Mouse (Mus musculus) left cerebral cortex, adult 2 months (tissue): ENCODE measurements at regions not wholly inside any gene's neighbourhood (a gene's known extent, or its start where the extent isn't known, plus 50 kb on each side); places are given as distances from the start of the nearest gene placed in this dataset.

Experiments used
- DNase-seq, 2 experiments: peaks; one replicate each; pipeline ENCODE4 v3.0.0; 2021 to 2022; ENCODE audit warnings: low spot score in 2 of 2, mixed read lengths in 1 of 2; ENCODE audit errors: extremely low spot score in 1 of 2
- H3K27ac ChIP-seq: fragments of 200-600 bp; 2 replicates; pipeline ENCODE4 v1.8.1; 2022
- H3K4me3 ChIP-seq: fragments of 200-600 bp; 2 replicates; pipeline ENCODE4 v1.8.1; 2022
- CTCF ChIP-seq: fragments of 200-600 bp; IDR thresholded peaks from 2 replicates; pipeline ENCODE4 v1.8.1; 2022; ENCODE audit warnings: antibody characterized with exemption, mild to moderate bottlenecking, moderate library complexity
- intact Hi-C: fragments of 180-260 bp; cut with DNase I; formaldehyde crosslinking; loops from one replicate; pipeline ENCODE4 v1.15.1; 2025

DNA sequence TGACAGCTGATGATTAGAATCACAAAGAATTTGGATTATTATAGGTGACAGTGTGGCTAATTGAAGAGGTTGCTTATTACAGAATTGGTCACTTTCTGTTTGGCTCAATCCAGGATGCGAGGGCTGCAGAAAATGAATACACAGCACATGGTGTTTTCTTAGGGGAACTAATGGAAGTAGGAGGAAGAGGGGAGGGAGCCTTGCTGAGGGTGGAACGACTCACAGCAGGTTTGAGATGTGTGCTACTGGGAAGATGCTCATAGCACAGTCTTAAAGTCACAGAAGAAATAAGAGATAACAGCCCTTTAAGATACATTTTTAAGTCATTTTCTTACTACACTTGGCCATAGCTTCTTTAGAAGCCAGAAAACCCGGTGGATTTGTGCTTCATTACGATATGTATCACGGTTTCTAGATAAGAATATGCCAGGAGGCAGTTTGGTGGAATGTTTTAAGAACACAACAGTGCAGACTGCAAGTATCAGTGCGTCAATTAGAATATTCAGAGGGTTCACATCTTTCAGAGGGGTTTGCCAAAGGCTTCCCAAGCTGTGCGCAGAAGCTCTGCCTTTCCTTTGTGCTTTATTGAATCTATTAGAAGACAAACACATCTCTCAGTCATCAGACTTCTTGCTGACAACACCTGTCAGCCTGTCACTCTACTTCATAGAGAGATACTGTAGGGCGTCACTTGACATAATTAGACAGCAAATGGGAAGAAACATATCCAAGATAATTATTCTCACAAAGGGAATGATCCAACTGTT lies 853.7 kb downstream of the Otol1 start:
- Histone ChIP-seq H3K4me3 (no peak overlapping the region), H3K27ac (no peak overlapping the region)
- intact Hi-C loops, result no loop called here
- TF ChIP-seq CTCF, result no peak
- no peak for DNase-seq

DNA sequence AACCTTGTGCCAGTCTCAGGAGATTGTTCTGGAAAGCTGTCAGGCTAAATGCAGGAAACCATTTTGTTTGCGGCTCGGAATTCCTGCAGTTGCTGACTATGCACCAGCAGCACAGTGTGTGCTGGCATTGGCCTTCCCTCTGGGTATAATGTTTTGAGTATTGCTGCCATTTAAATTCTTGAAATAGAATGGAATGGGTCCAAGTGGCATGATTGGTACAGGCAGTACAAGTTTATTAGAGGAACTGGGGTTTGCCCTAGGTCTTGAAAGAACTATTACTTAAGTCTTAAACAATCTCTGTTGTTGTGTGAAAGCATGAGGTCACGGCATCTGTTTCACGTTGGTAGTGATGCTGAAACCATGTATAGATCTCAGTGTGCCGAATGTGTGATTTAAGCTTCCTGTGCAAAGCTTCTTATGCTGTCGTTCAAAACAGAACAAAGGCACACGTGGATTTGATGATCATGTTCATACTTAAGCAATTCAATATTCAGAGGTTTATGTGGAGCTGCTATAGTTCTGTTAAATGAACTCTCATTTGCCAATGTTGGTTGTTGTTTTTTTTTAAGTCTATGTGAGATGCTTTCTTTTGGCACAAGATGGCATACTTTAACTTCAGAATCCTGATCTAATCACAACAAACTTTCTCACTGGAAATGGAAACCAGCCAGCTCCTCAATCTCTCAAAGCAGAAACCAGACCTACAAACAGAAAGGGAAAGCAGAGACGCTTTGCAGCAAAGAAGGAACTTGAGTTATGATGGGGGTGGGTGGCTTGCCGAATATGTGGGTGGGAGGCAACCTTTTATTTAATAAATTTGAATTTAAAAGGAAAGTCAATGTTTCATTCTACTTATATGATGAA lies 866.5 kb downstream of the Otol1 start:
- DNase-seq, result peak in 1 of 2 experiments; percentile 9
- intact Hi-C loops, result no loop called here

DNA sequence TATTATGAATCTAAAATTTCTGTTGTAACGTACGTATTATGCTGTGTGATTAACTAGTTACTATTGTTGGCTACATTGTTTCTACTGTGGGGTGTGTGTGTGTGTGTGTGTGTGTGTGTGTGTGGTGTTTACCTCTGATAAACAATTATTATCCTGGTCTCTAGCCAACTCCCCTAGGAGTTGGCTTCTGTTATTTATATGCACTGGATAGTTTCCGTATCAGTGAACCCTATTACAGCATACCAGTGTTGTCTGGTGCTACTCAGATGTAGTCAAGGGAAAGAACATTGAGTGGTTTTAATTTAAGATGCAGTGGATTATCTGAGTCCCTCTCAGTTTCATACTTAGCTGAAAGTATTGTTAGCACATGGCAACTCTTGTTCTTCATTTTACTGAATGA lies 867.2 kb downstream of the Otol1 start:
- DNase-seq, result no peak
- no peak for TF ChIP-seq CTCF
- H3K4me3 ChIP-seq, result no peak overlapping the region
- H3K27ac ChIP-seq, result no peak overlapping the region
- intact Hi-C loops, result no loop called here

More for the DNA sequence above, 866.5 kb downstream of the Otol1 start:
- Histone ChIP-seq H3K4me3 (no peak overlapping the region), H3K27ac (no peak overlapping the region)
- peak; percentile 1; the same call in 1 of the 2 replicates for TF ChIP-seq CTCF
